Mouse (Mus musculus): ENCODE data around the gene Tns3.

DNA sequence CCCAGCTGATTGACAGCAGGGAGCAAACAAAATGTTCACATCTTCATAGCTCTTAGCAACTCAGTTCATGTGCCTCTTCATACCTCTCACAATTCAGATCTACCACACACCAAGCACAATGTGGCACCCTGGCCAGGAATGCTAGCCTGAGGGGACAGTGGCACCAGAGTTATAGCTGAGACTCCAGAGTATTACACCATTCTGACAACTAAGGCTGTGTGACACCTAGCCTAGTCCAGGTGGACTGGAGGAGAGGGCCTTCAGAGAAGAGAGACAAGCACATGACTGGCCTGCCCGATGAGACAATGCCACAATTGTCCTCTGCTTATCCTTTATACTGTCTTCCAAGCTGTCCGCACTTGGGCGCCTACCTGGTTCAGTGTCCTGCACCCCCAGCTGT is 192.8 kb downstream of the Tns3 start:
- TF ChIP-seq CTCF (IDR thresholded peaks at IDR 0.05 in 2 of 3, conservative IDR thresholded peaks at IDR 0.05 in 1 of 3; ENCODE audit: control insufficient read depth in 1 of 3, insufficient read depth in 1 of 3, low read depth in 2 of 3, low read length in 3 of 3, poor library complexity in 1 of 3, severe bottlenecking in 1 of 3): no peak
- TF ChIP-seq EP300 (IDR thresholded peaks at IDR 0.05; ENCODE audit: low read depth in 1 of 2, low read length in 2 of 2): no peak
- TF ChIP-seq RCOR1 (IDR thresholded peaks at IDR 0.05; ENCODE audit: low read depth, low read length): no peak
- TF ChIP-seq POLR2AphosphoS2 (IDR thresholded peaks at IDR 0.05; ENCODE audit: low read length): no peak
- no peak for TF ChIP-seq TBP (IDR thresholded peaks at IDR 0.05; ENCODE audit: low read depth, low read length)
- TF ChIP-seq POLR2A (IDR thresholded peaks at IDR 0.05; ENCODE audit: control insufficient read depth in 1 of 2, insufficient read depth in 1 of 2, low read depth in 1 of 2, low read length in 2 of 2, poor library complexity in 1 of 2): no peak
- no peak for TF ChIP-seq MAFK (IDR thresholded peaks at IDR 0.05; ENCODE audit: borderline replicate concordance, low read depth, low read length)
- no peak for TF ChIP-seq MAX (IDR thresholded peaks at IDR 0.05; ENCODE audit: low read length)

All from MEL (cell line).